Mouse (Mus musculus) forebrain, embryonic 14.5 days (tissue): ENCODE measurements around the gene Robo2. TPM values are rescaled to one million over a fixed set of nuclear protein-coding genes. Genes with fewer than 3 reads are reported as not detected.

Source experiments
- ATAC-seq: fragments of 200-750 bp; cut with Nextera tagmentation; 2 replicates; pipeline ENCODE4 v1.8.0; 2017; ENCODE audit warnings: mild to moderate bottlenecking, moderate library complexity
- DNase-seq: peaks from one replicate; pipeline ENCODE4 v3.0.0-alpha.2; 2015; ENCODE audit warnings: low spot score
- H3K27ac ChIP-seq: fragments of 300-500 bp; sonication (generic); 2 replicates; pipeline ENCODE4 v1.5.1; 2014; ENCODE audit warnings: low read depth, mild to moderate bottlenecking, control low read depth, low read length, moderate library complexity
- H3K27me3 ChIP-seq: fragments of 300-500 bp; sonication (generic); replicated peaks from 2 replicates; pipeline ENCODE4 v1.6.1; 2014; ENCODE audit warnings: low read length, control low read depth, mixed read lengths; ENCODE audit not compliant: control insufficient read depth, insufficient read depth
- H3K36me3 ChIP-seq: fragments of 300-500 bp; sonication (generic); 2 replicates; pipeline ENCODE4 v1.6.1; 2014; ENCODE audit warnings: low read length, control low read depth; ENCODE audit not compliant: control insufficient read depth, insufficient read depth
- H3K4me1 ChIP-seq: fragments of 300-500 bp; sonication (generic); 2 replicates; pipeline ENCODE4 v1.6.1; 2014; ENCODE audit warnings: antibody characterized with exemption, low read length, control low read depth; ENCODE audit not compliant: control insufficient read depth, insufficient read depth
- H3K4me2 ChIP-seq: fragments of 300-500 bp; sonication (generic); 2 replicates; pipeline ENCODE4 v1.6.1; 2014; ENCODE audit warnings: mild to moderate bottlenecking, control low read depth, low read length
- H3K4me3 ChIP-seq: fragments of 300-500 bp; sonication (generic); 2 replicates; pipeline ENCODE4 v1.5.1; 2014; ENCODE audit warnings: low read depth, low read length, control low read depth
- H3K9ac ChIP-seq: fragments of 300-500 bp; sonication (generic); 2 replicates; pipeline ENCODE4 v1.6.1; 2014; ENCODE audit warnings: mild to moderate bottlenecking, low read length, control low read depth, moderate library complexity
- H3K9me3 ChIP-seq: fragments of 300-500 bp; sonication (generic); replicated peaks from 2 replicates; pipeline ENCODE4 v1.6.1; 2016; ENCODE audit warnings: low read length, control low read depth, mixed read lengths; ENCODE audit not compliant: control insufficient read depth
- WGBS: fragments of 180-500 bp; shearing (Covaris S2); extraction: QIAGEN DNeasy Blood & Tissue Kit; methylation state at CpG from one replicate; pipeline ENCODE4 v1.1.7; 2014; 5-methylcytosine and 5-hydroxymethylcytosine counted together
- polyA plus RNA-seq: library from polyadenylated mRNA; unstranded; fragments of >200 nt; fragmentation: Nextera tagmentation; extraction: Ambion mirVana; gene quantifications from 2 replicates; pipeline ENCODE4 v1.2.1, GENCODE M21; 2014

Robo2 gene
- polyA plus RNA-seq, 1 experiment from 2014 or later, result 64.7 TPM

DNA sequence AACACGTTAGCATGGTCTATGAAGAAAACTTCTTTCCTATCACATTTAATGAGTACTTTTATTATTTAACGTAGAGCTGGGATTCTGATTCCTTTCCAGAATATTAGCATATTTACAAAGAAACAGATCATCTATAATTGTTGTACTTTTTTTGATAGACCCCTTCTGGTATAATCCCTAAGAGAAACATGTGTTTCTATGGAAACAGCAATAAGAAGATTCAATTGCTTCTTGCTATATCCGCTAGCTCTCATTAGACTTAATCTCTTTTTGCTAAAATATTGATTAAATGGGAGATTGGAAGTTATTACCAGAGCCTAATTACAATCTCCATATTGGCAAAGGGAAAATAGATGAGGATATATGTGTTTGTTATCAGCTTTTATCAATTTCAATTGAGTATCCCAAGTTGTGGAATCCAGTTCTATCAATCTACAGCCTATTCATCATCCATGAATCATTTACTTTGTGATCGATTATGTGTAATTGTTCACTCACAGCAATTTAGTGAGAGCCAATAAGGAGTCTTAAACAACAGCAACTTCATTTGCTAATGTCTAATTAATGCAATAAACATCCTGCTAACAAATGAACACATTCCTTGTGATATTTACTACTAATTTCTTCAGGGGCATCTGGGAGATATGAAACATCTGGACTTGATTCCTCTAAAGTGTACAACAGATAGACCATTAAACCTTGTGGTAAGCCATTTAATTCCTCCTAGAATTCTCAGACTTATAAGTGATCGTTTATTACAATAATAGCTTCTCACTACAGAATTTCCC, 472.0 kb downstream of the Robo2 start:
- H3K4me2 ChIP-seq, result no peak overlapping the region
- no peaks in the 10 kb centered on the region for H3K4me1 ChIP-seq
- no peaks in the 10 kb centered on the region for H3K9me3 ChIP-seq
- ATAC-seq, result no peak
- DNase-seq, result no peak
- H3K4me3 ChIP-seq, result no peak overlapping the region
- no peaks in the 10 kb centered on the region for H3K36me3 ChIP-seq
- 62% methylated on average over 5 of the region's 5 CpGs for WGBS
- no peaks in the 10 kb centered on the region for H3K27me3 ChIP-seq
- H3K9ac ChIP-seq, result no peak overlapping the region
- H3K27ac ChIP-seq, result no peak overlapping the region

DNA sequence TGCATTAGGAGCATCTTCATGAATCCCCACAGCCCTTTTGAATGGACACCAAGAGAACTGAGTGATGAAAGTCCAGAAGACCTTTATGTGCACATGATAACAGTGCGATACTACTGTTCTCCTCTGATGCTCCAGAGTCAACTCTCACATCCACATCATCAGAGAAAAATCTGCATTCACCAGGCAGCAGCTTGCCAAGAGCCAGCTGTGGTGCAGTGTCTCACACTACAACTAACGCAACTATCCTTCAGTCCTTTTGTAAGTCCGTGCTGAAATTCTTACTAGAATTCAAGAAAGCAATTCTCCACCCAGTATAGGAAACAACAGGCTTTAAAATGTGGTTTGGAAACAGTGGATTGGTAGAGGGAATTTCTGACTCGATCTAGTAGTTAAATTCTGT, 481.3 kb downstream of the Robo2 start:
- H3K36me3 ChIP-seq, result no peaks in the 10 kb centered on the region
- 93% methylated on average over 4 of the region's 4 CpGs for WGBS
- no peaks in the 10 kb centered on the region for H3K27me3 ChIP-seq
- H3K4me2 ChIP-seq, result no peak overlapping the region
- ATAC-seq (no peak), DNase-seq (no peak)
- H3K9me3 ChIP-seq, result no peaks in the 10 kb centered on the region
- H3K4me3 ChIP-seq, result no peak overlapping the region
- H3K27ac ChIP-seq, result no peak overlapping the region
- H3K4me1 ChIP-seq, result no peaks in the 10 kb centered on the region
- H3K9ac ChIP-seq, result no peak overlapping the region

DNA sequence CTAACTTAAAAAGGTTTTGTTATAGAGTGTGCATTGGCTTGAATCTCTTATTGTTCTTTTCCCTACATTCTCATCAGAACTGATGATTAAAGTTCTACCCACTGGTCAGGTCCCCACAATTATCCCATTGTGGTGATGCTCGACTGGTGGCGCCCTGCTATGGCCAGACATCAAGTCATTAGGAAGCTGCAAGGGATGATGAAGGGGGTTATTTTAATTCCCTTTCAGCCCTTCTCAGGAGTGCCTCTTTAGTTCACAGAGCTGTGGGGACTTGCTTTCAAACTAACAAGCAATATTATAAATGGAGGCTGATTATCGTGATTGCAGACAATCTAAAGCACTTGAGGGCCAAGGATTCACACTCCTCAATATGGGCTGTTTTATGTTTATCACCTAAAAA, 484.1 kb downstream of the Robo2 start:
- H3K4me3 ChIP-seq, result no peak overlapping the region
- no peaks in the 10 kb centered on the region for H3K9me3 ChIP-seq
- H3K27me3 ChIP-seq, result no peaks in the 10 kb centered on the region
- no peak overlapping the region for H3K9ac ChIP-seq
- H3K36me3 ChIP-seq, result no peaks in the 10 kb centered on the region
- 10% methylated on average over 3 of the region's 3 CpGs for WGBS
- H3K27ac ChIP-seq, result no peak overlapping the region
- ATAC-seq (0 out of 2 replicates have a peak, but pooled peaks have one; percentile 15), DNase-seq (peak; percentile 21)
- no peaks in the 10 kb centered on the region for H3K4me1 ChIP-seq
- no peak overlapping the region for H3K4me2 ChIP-seq

DNA sequence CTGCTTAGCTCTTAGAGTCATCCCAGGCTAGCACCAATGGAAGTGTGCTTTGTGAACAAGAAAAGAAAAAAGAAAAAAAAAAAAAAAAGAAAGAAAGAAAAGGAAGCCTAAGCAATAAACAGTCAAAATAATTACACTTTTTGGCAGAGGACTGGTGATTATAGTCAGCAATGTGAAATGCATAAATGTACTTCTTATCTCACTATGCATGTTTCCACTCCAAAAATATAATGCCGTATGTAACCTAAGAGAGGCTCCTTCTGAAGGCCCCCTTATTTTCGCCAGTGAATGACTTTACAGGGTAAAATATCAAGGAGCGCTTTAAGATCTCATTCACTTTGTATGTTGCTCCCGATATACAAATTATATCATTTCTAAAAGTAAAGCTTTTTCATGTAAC, 496.2 kb downstream of the Robo2 start:
- H3K4me1 ChIP-seq, result no peaks in the 10 kb centered on the region
- no peak overlapping the region for H3K4me2 ChIP-seq
- H3K36me3 ChIP-seq, result no peaks in the 10 kb centered on the region
- ATAC-seq, result no peak
- H3K4me3 ChIP-seq, result no peak overlapping the region
- DNase-seq, result no peak
- H3K27me3 ChIP-seq, result no peaks in the 10 kb centered on the region
- no peak overlapping the region for H3K27ac ChIP-seq
- H3K9me3 ChIP-seq, result no peaks in the 10 kb centered on the region
- WGBS, result 94% methylated on average over 4 of the region's 4 CpGs
- H3K9ac ChIP-seq, result no peak overlapping the region

DNA sequence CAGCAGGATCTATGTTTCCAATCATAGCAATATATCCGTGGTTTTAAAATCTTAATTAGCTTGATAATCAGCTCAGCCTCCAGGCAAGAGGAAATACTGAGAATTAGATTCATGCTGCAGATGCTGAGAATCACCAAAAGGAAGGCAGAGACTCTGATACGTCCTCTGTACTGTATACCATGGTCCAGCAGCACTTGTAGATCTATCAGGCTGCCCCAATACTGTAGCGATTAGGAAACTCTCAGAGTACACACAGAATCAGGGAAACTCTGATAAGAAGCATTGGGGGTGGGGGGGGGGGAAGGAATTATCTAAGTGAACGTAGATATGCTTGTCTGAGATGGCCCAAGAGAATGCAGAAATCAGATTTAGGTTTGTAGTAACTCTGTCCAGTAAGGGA, 496.7 kb downstream of the Robo2 start:
- ATAC-seq, result no peak

DNA sequence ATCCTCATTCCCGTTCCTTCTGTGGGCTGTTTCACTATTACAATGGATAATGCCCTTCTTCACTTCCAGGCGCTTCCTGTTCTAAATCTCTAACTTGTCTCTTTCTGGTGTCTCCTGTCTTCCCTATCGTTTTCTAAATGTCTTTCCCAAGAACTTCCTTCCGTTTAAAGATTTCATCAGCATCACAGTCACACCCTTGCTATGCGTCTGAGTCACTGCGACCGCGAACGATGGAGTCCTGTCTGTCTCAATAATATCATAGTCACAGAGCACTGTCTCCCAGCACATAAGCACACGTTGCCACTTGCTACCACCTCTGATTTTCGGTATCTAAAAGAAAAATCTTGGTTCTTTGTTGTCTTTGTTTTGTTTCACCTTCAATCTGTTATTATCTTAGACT, 503.1 kb downstream of the Robo2 start:
- Histone ChIP-seq H3K4me2 (no peak overlapping the region), H3K36me3 (no peaks in the 10 kb centered on the region), H3K27ac (no peak overlapping the region), H3K4me3 (no peak overlapping the region), H3K4me1 (no peaks in the 10 kb centered on the region), H3K9ac (no peak overlapping the region), H3K9me3 (no peaks in the 10 kb centered on the region), H3K27me3 (no peaks in the 10 kb centered on the region)
- no peak for DNase-seq
- ATAC-seq, result no peak
- 89% methylated on average over 11 of the region's 11 CpGs for WGBS

More for the DNA sequence above, 496.7 kb downstream of the Robo2 start:
- Histone ChIP-seq H3K36me3 (no peaks in the 10 kb centered on the region), H3K4me3 (no peak overlapping the region), H3K27me3 (no peaks in the 10 kb centered on the region), H3K4me2 (no peak overlapping the region), H3K9ac (no peak overlapping the region), H3K9me3 (no peaks in the 10 kb centered on the region), H3K27ac (no peak overlapping the region), H3K4me1 (no peaks in the 10 kb centered on the region)
- DNase-seq, result no peak
- WGBS, result 81% methylated on average over 4 of the region's 4 CpGs

DNA sequence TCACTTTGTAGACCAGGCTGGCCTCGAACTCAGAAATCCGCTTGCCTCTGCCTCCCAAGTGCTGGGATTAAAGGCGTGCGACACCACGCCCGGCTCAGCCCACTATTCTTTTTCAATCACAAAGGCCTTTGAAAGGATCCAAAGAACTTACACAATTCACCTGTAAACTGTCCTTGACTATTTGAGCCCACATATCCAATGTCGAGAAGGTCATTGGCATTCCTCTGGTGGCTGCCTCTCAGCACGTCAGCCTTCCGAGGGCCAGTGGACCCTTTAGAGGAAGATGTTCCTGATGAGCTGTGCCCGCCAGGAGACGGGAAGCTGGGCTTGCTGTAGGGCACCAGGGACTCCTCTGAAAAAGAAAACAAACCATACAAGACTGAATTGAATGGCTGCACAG, 514.8 kb downstream of the Robo2 start:
- Histone ChIP-seq H3K4me3 (no peak overlapping the region), H3K27me3 (no peaks in the 10 kb centered on the region), H3K36me3 (no peaks in the 10 kb centered on the region), H3K27ac (no peak overlapping the region), H3K9me3 (no peaks in the 10 kb centered on the region), H3K4me1 (no peaks in the 10 kb centered on the region), H3K4me2 (no peak overlapping the region), H3K9ac (no peak overlapping the region)
- ATAC-seq, result no peak
- DNase-seq, result no peak
- 93% methylated on average over 11 of the region's 11 CpGs for WGBS

DNA sequence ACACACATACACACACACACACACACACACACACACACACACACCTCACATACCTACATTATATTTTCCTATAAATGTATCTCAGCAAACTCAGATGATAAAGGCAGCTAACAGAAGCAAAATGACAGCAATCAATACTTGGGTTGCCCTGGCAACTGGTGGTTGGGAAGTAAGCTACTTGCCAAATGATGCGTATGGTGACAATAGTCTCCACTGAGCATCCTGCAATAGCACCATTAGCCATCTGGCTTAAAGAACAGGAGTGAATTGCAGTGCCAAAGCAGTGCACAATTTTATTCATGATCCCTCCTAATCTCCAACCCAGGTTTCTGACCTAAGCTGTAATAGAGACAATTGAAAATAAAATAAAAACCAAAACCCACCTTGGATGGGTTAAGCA, 529.7 kb downstream of the Robo2 start:
- H3K9ac ChIP-seq, result no peak overlapping the region
- ATAC-seq, result no peak

DNA sequence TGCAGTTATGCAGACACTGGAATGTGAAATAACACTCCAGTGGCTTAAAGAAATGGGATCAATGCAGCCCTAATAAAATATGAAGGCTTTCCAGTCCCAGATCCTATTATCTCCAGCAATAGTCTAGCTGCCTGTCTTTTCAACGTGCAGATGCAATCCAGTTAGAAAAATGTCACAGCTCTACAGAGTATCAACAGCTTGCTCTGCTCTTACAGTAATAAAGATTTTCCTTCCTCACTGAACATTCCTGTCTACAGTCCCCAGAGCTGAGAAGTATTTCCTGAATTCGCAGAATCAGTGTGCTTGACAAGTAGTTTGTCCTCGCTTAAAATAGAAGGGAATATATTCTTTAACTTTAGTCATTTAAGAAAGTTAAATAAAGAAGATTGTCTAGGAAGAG, 533.7 kb downstream of the Robo2 start:
- Histone ChIP-seq H3K27ac (no peak overlapping the region), H3K4me3 (no peak overlapping the region), H3K9ac (no peak overlapping the region), H3K4me2 (no peak overlapping the region), H3K4me1 (no peaks in the 10 kb centered on the region), H3K9me3 (no peaks in the 10 kb centered on the region), H3K27me3 (no peaks in the 10 kb centered on the region), H3K36me3 (no peaks in the 10 kb centered on the region)
- no peak for ATAC-seq
- DNase-seq, result no peak
- WGBS, result 85% methylated on average over 3 of the region's 3 CpGs

More for the DNA sequence above, 529.7 kb downstream of the Robo2 start:
- H3K4me3 ChIP-seq, result no peak overlapping the region
- no peak overlapping the region for H3K27ac ChIP-seq
- H3K4me2 ChIP-seq, result no peak overlapping the region
- H3K36me3 ChIP-seq, result no peaks in the 10 kb centered on the region
- H3K27me3 ChIP-seq, result no peaks in the 10 kb centered on the region
- WGBS, result 38% methylated on average over 1 of the region's 1 CpGs
- no peaks in the 10 kb centered on the region for H3K4me1 ChIP-seq
- peak; percentile 43 for DNase-seq
- no peaks in the 10 kb centered on the region for H3K9me3 ChIP-seq
